Mouse (Mus musculus) E14TG2a.4 (cell line): Measurements from ENCODE around the gene Gm20388.

ENCODE experiments used
- CTCF ChIP-seq: conservative IDR thresholded peaks from 2 replicates; pipeline ENCODE4 v1.5.1; 2014; ENCODE audit warnings: low read length
- NANOG ChIP-seq: IDR thresholded peaks from 2 replicates; pipeline ENCODE4 v1.6.1; 2014; ENCODE audit warnings: borderline replicate concordance, low read length, mixed read lengths
- POU5F1 ChIP-seq: IDR thresholded peaks from 2 replicates; pipeline ENCODE4 v1.6.1; 2014; ENCODE audit warnings: low read length, borderline replicate concordance

- TF ChIP-seq CTCF (no peak), NANOG (no peak), POU5F1 (no peak)
These were observed 856.0 kb downstream of the Gm20388 start for GRCm38 (mm10) chr8:120766622-120767021.
